Mouse (Mus musculus): ENCODE measurements around the gene Fam193a.

The Fam193a gene

DNA sequence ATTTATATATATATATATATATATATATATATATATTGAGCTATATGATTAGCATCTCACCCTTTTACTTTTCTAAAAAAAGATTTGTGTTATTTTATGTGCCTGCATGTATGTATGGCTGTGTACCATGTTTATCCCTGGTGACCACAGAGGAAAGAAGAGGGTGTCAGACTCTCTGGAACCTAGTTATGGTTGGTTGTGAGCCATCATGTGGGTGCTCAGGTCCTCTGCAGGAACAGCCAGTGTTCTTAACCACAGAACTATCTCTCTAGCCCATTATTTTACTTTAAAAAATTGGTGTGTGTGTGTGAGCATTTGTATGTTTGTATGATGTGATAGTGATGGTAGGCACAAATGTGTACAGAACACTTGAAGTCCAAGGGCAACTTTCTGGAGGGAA, 9.1 kb downstream of the Fam193a start:
- no peak for DNase-seq (ENCODE audit: inconsistent age in 2 of 2, low spot score in 1 of 2)

GRCm38 (mm10) chr5:34381700-34382099, 12.0 kb downstream of the Fam193a start:
- no peak for DNase-seq (ENCODE audit: inconsistent age in 2 of 2, low spot score in 1 of 2)

DNA sequence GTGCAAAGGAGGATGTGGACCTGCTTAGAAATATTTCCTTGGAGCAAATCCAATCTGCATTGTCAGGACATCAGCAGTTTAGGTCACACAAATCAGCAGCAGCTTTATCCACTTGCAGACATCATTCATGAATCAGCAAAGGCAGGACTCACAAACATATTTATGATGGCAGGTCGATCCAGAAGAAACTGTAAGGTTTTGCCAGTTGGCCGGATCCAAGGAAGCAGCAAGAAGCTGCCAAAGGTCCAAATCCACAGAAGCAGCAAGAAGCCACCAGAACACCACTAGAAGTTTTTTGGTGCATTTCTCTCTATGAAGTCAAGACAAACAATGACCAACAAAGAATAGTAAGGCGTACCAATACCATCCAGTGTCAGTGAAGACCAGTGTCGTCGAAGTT, 15.9 kb downstream of the Fam193a start:
- DNase-seq (ENCODE audit: inconsistent age in 2 of 2, low spot score in 1 of 2), result no peak

GRCm38 (mm10) chr5:34386744-34387143, 17.0 kb downstream of the Fam193a start:
- DNase-seq (ENCODE audit: inconsistent age in 2 of 2, low spot score in 1 of 2), result no peak

GRCm38 (mm10) chr5:34393251-34393650, 23.5 kb downstream of the Fam193a start:
- no peak for DNase-seq (ENCODE audit: inconsistent age in 2 of 2, low spot score in 1 of 2)

DNA sequence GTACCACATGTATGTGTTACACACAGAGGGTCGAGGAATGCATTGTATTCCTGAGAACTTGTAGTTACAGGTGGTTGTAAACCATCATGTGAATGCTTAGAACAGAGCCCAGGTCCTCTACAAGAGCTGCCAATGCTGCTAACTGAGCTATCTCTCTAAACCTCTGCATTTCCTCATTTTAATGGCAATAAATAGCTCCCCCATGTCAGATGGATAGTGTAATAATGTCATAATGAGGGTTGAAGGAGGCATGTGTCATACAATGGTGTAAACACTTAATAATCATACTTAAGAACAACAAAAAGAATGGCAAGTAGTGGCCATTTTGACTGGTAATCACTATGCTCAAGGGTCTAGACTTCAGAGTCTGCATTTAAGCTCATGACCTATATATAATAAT, 25.6 kb downstream of the Fam193a start:
- no peak for DNase-seq (ENCODE audit: inconsistent age in 2 of 2, low spot score in 1 of 2)

- DNase-seq (ENCODE audit: inconsistent age in 2 of 2, low spot score in 1 of 2), result peak in 1 of 2 experiments; percentile 23
Measured at GRCm38 (mm10) chr5:34395850-34396540, 26.3 kb downstream of the Fam193a start.

GRCm38 (mm10) chr5:34397866-34398265, 28.1 kb downstream of the Fam193a start:
- DNase-seq (ENCODE audit: inconsistent age in 2 of 2, low spot score in 1 of 2), result no peak

- DNase-seq (ENCODE audit: inconsistent age in 2 of 2, low spot score in 1 of 2), result no peak
Measured at GRCm38 (mm10) chr5:34398326-34398725, 28.6 kb downstream of the Fam193a start.

- no peak for DNase-seq (ENCODE audit: inconsistent age in 2 of 2, low spot score in 1 of 2)
Measured at GRCm38 (mm10) chr5:34407366-34407918, 37.7 kb downstream of the Fam193a start.

- no peak for DNase-seq (ENCODE audit: inconsistent age in 2 of 2, low spot score in 1 of 2)
Measured at GRCm38 (mm10) chr5:34409002-34409401, 39.3 kb downstream of the Fam193a start.

GRCm38 (mm10) chr5:34410819-34411218, 41.1 kb downstream of the Fam193a start:
- no peak for DNase-seq (ENCODE audit: inconsistent age in 2 of 2, low spot score in 1 of 2)

- no peak for DNase-seq (ENCODE audit: inconsistent age in 2 of 2, low spot score in 1 of 2)
Measured at GRCm38 (mm10) chr5:34413921-34414320, 44.2 kb downstream of the Fam193a start.

DNA sequence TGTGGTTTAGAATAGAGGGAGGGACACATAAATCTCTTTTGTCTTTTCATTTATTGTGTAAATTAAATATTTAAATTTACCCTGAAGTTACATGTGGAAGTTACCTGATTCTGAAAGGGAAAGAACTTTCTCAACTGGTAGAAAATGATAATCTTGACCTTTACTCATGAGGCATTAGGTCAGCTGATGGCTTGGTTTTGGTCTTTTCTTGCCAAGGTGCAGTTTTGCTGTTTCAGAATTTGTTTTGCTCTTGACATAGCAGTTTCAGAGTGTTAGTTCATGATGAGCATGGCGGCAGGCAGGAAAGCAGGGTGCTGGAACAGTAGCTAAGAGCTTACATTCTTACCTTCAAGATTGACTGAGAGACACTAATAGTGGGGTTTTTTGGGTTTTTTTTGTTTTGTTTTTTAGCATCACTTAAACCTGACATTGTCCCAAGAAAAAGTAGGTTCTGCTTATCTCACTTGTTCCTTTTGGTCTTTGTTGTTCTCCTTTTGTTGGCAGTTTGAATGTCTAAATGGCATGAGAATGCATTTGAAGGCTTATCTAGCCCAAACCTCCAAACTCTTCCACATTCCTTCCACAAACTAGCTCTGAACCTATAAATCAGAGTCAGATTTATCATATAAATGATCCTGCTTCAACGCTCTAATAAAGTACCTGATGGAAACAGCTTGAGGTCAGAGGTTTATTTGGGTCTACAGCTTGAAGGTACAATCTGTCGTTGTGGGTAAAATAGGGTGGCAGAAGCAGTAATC, 47.7 kb downstream of the Fam193a start:
- DNase-seq (ENCODE audit: inconsistent age in 2 of 2, low spot score in 1 of 2), result no peak

DNA sequence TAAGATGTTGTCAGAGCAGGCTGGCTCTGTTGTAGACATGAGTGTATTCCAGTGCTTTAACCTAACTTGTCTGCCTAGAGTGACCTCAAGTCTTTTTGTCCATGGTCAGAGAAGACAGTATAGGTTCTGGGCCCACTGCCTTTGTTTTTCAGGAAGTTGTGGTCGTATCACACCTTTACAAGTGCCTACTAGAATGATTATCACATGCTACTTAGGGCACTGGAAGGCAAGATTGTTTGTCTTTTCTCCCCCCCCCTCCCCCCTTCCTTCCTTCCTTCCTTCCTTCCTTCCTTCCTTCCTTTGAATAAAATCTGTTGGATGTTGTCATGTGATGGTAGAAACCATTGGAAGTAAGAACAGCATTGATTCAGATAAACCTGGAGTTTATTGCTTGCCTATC, 49.5 kb downstream of the Fam193a start:
- DNase-seq (ENCODE audit: inconsistent age in 2 of 2, low spot score in 1 of 2), result no peak

DNA sequence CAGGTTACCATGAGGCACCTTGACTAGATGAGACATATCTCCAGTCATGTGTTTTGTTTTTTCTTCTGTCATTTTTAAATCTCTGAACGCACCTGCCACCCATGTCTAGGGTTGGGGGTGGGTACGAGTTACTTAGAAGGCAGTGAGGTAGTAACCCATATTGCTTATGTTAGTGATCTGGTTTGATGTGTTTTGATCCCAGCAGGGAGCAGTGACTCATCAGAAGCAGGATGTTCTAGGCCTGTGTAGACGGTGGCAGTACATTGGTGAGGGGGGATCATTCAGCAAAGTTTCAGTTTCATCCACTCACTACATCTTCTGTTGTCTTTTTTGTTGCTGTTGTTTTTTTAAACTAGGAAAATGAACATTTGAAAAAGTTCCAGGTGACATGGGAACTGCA, 61.0 kb downstream of the Fam193a start:
- peak in 1 of 2 experiments; percentile 15 for DNase-seq (ENCODE audit: inconsistent age in 2 of 2, low spot score in 1 of 2)

- no peak for DNase-seq (ENCODE audit: inconsistent age in 2 of 2, low spot score in 1 of 2)
Measured at GRCm38 (mm10) chr5:34433786-34434185, 64.1 kb downstream of the Fam193a start.

DNA sequence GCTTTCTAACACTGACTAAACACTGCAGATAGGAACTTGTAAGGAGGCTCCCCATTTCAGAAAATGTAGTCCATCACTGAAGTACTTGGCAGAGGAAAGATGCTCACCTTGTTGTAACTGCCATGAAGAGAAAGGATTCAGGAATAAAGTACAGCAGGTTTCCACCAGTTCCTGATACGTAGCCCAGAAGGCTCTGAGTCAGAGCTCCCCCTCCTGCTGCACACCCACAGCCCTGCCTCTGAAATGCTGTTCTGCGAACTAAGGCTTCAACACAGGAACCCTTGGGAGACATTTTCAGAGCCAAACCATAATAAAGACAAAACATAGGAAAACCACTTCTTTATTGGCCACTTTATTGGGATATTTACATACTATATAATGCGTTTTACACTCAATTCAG, 64.5 kb downstream of the Fam193a start:
- DNase-seq (ENCODE audit: inconsistent age in 2 of 2, low spot score in 1 of 2), result no peak

- DNase-seq (ENCODE audit: inconsistent age in 2 of 2, low spot score in 1 of 2), result no peak
Measured at GRCm38 (mm10) chr5:34438052-34438451, 68.3 kb downstream of the Fam193a start.

DNA sequence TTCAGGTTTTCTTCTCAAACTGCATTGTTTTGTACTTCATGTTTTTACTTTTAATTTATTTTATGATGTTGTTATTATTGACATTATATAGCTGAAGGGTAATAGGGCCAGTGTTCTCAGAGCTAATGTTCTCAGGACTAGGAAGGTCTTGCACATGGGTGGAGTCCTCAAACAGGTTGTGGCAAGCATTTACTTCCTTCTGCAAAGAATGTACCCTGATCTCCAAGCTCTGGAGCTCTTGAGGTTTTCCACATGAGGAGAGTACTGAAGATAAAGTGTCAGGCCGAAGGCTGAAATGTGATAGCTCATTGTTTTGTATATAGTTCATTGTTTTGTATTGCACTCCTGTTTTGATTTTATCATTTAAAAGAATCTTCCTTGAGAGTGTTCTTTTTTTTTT, 68.9 kb downstream of the Fam193a start:
- DNase-seq (ENCODE audit: inconsistent age in 2 of 2, low spot score in 1 of 2), result no peak

GRCm38 (mm10) chr5:34439768-34440167, 70.0 kb downstream of the Fam193a start:
- no peak for DNase-seq (ENCODE audit: inconsistent age in 2 of 2, low spot score in 1 of 2)

- no peak for DNase-seq (ENCODE audit: inconsistent age in 2 of 2, low spot score in 1 of 2)
Measured at GRCm38 (mm10) chr5:34441797-34442196, 72.1 kb downstream of the Fam193a start.
